Mouse (Mus musculus): ENCODE data around the gene Ggcx. TPM values are rescaled to one million over a fixed set of nuclear protein-coding genes. Genes with fewer than 3 reads are reported as not detected.

Gene Ggcx
- polyA plus RNA-seq, 1 experiment from 2014 or later: 48.0 TPM

- Histone ChIP-seq H3K9me3 (no peaks in the 10 kb centered on the region), H3K4me2 (peak overlapping the region; percentile 61), H3K4me1 (peaks cover 29% of the 10 kb centered on the region), H3K36me3 (peaks cover 23% of the 10 kb centered on the region), H3K4me3 (peak overlapping the region; percentile 49; the same call in 1 of the 2 replicates), H3K27me3 (no peaks in the 10 kb centered on the region), H3K27ac (peak overlapping the region; percentile 89; the same call in 1 of the 2 replicates), H3K9ac (no peak overlapping the region)
- 53% methylated on average over 6 of the region's 6 CpGs for WGBS
- no peak for ATAC-seq (ENCODE audit: insufficient number of reproducible peaks, low FRiP score, low TSS enrichment, low read depth)
Observed at GRCm38 (mm10) chr6:72388791-72389329, 25.2 kb upstream of the Ggcx start.

- peaks cover 23% of the 10 kb centered on the region for H3K36me3 ChIP-seq
- no peaks in the 10 kb centered on the region for H3K27me3 ChIP-seq
- peak overlapping the region; percentile 57 for H3K9ac ChIP-seq
- peak overlapping the region; percentile 49 for H3K4me3 ChIP-seq
- ATAC-seq (ENCODE audit: insufficient number of reproducible peaks, low FRiP score, low TSS enrichment, low read depth): peak; percentile 35; the same call in 1 of the 2 replicates
- peak overlapping the region; percentile 61 for H3K4me2 ChIP-seq
- WGBS: 11% methylated on average over 13 of the region's 13 CpGs
- peaks cover 29% of the 10 kb centered on the region for H3K4me1 ChIP-seq
- peak overlapping the region; percentile 89 for H3K27ac ChIP-seq
- H3K9me3 ChIP-seq: no peaks in the 10 kb centered on the region
Observed at GRCm38 (mm10) chr6:72389471-72389940, 24.6 kb upstream of the Ggcx start.

GRCm38 (mm10) chr6:72389941-72390771, 24.0 kb upstream of the Ggcx start, which contains the start of gene Vamp8:
Gene Vamp8 (minus strand): TSS chr6:72390703.
- peak; percentile 60; the same call in 1 of the 2 replicates for ATAC-seq (ENCODE audit: insufficient number of reproducible peaks, low FRiP score, low TSS enrichment, low read depth)
- no peaks in the 10 kb centered on the region for H3K27me3 ChIP-seq
- WGBS: under 1% methylated on average over 33 of the region's 33 CpGs
- peak within 1 kb of the TSS; percentile 61 for H3K4me2 ChIP-seq
- peaks cover 29% of the 10 kb centered on the region for H3K4me1 ChIP-seq
- H3K36me3 ChIP-seq: peaks cover 16% of the 10 kb centered on the region
- peak within 1 kb of the TSS; percentile 57 for H3K9ac ChIP-seq
- no peaks in the 10 kb centered on the region for H3K9me3 ChIP-seq
- peak within 1 kb of the TSS; percentile 49 for H3K4me3 ChIP-seq
- H3K27ac ChIP-seq: peak within 1 kb of the TSS; percentile 89

- Histone ChIP-seq H3K27ac (peak overlapping the region; percentile 89), H3K9ac (peak overlapping the region; percentile 57; the same call in 1 of the 2 replicates), H3K27me3 (no peaks in the 10 kb centered on the region), H3K4me1 (peaks cover 29% of the 10 kb centered on the region), H3K4me2 (peak overlapping the region; percentile 61), H3K4me3 (peak overlapping the region; percentile 49), H3K36me3 (peaks cover 8% of the 10 kb centered on the region; the same call in 1 of the 2 replicates), H3K9me3 (no peaks in the 10 kb centered on the region)
- WGBS: 22% methylated on average over 12 of the region's 12 CpGs
- no peak for ATAC-seq (ENCODE audit: insufficient number of reproducible peaks, low FRiP score, low TSS enrichment, low read depth)
Observed at GRCm38 (mm10) chr6:72390795-72391521, 23.1 kb upstream of the Ggcx start.

- no peak overlapping the region for H3K9ac ChIP-seq
- 88% methylated on average over 5 of the region's 5 CpGs for WGBS
- H3K9me3 ChIP-seq: no peaks in the 10 kb centered on the region
- H3K27ac ChIP-seq: no peak overlapping the region
- no peaks in the 10 kb centered on the region for H3K36me3 ChIP-seq
- no peaks in the 10 kb centered on the region for H3K27me3 ChIP-seq
- peaks cover 29% of the 10 kb centered on the region for H3K4me1 ChIP-seq
- H3K4me3 ChIP-seq: no peak overlapping the region
- ATAC-seq (ENCODE audit: insufficient number of reproducible peaks, low FRiP score, low TSS enrichment, low read depth): no peak
- no peak overlapping the region for H3K4me2 ChIP-seq
Observed at GRCm38 (mm10) chr6:72392341-72392740, 21.8 kb upstream of the Ggcx start.

- WGBS: 77% methylated on average over 10 of the region's 10 CpGs
- no peak for ATAC-seq (ENCODE audit: insufficient number of reproducible peaks, low FRiP score, low TSS enrichment, low read depth)
Observed at GRCm38 (mm10) chr6:72396837-72397251, 17.3 kb upstream of the Ggcx start.

GRCm38 (mm10) chr6:72399967-72400366, 14.1 kb upstream of the Ggcx start:
- H3K4me3 ChIP-seq: no peak overlapping the region
- no peaks in the 10 kb centered on the region for H3K36me3 ChIP-seq
- WGBS: 55% methylated on average over 2 of the region's 2 CpGs
- no peak overlapping the region for H3K4me2 ChIP-seq
- no peaks in the 10 kb centered on the region for H3K27me3 ChIP-seq
- H3K9me3 ChIP-seq: no peaks in the 10 kb centered on the region
- H3K9ac ChIP-seq: no peak overlapping the region
- ATAC-seq (ENCODE audit: insufficient number of reproducible peaks, low FRiP score, low TSS enrichment, low read depth): 0 out of 2 replicates have a peak, but pooled peaks have one; percentile 24
- H3K4me1 ChIP-seq: no peaks in the 10 kb centered on the region
- H3K27ac ChIP-seq: no peak overlapping the region

More at GRCm38 (mm10) chr6:72396837-72397251, 17.3 kb upstream of the Ggcx start:
- no peak overlapping the region for H3K4me3 ChIP-seq
- H3K27me3 ChIP-seq: no peaks in the 10 kb centered on the region
- no peak overlapping the region for H3K9ac ChIP-seq
- H3K4me2 ChIP-seq: no peak overlapping the region
- H3K36me3 ChIP-seq: no peaks in the 10 kb centered on the region
- no peaks in the 10 kb centered on the region for H3K9me3 ChIP-seq
- H3K4me1 ChIP-seq: no peaks in the 10 kb centered on the region
- H3K27ac ChIP-seq: no peak overlapping the region

- no peak overlapping the region for H3K9ac ChIP-seq
- 17% methylated on average over 7 of the region's 7 CpGs for WGBS
- no peaks in the 10 kb centered on the region for H3K36me3 ChIP-seq
- H3K27me3 ChIP-seq: no peaks in the 10 kb centered on the region
- H3K4me3 ChIP-seq: no peak overlapping the region
- H3K27ac ChIP-seq: no peak overlapping the region
- no peaks in the 10 kb centered on the region for H3K4me1 ChIP-seq
- H3K4me2 ChIP-seq: no peak overlapping the region
- no peaks in the 10 kb centered on the region for H3K9me3 ChIP-seq
- ATAC-seq (ENCODE audit: insufficient number of reproducible peaks, low FRiP score, low TSS enrichment, low read depth): no peak
Observed at GRCm38 (mm10) chr6:72401875-72402274, 12.2 kb upstream of the Ggcx start.

GRCm38 (mm10) chr6:72405356-72405755, 8.8 kb upstream of the Ggcx start:
- no peak overlapping the region for H3K4me2 ChIP-seq
- WGBS: 70% methylated on average over 7 of the region's 7 CpGs
- no peaks in the 10 kb centered on the region for H3K9me3 ChIP-seq

GRCm38 (mm10) chr6:72407119-72407518, 7.0 kb upstream of the Ggcx start:
- no peaks in the 10 kb centered on the region for H3K4me1 ChIP-seq
- ATAC-seq (ENCODE audit: insufficient number of reproducible peaks, low FRiP score, low TSS enrichment, low read depth): peak; percentile 67; the same call in 1 of the 2 replicates

More at GRCm38 (mm10) chr6:72405356-72405755, 8.8 kb upstream of the Ggcx start:
- Histone ChIP-seq H3K4me3 (no peak overlapping the region), H3K36me3 (no peaks in the 10 kb centered on the region), H3K9ac (no peak overlapping the region), H3K4me1 (no peaks in the 10 kb centered on the region), H3K27me3 (no peaks in the 10 kb centered on the region), H3K27ac (no peak overlapping the region)
- ATAC-seq (ENCODE audit: insufficient number of reproducible peaks, low FRiP score, low TSS enrichment, low read depth): no peak

GRCm38 (mm10) chr6:72409567-72409966, 4.5 kb upstream of the Ggcx start:
- H3K9me3 ChIP-seq: no peaks in the 10 kb centered on the region
- H3K27me3 ChIP-seq: no peaks in the 10 kb centered on the region
- WGBS: 13% methylated on average over 3 of the region's 3 CpGs
- no peak overlapping the region for H3K27ac ChIP-seq
- ATAC-seq (ENCODE audit: insufficient number of reproducible peaks, low FRiP score, low TSS enrichment, low read depth): no peak
- no peak overlapping the region for H3K9ac ChIP-seq
- no peak overlapping the region for H3K4me2 ChIP-seq
- no peak overlapping the region for H3K4me3 ChIP-seq
- H3K4me1 ChIP-seq: peaks cover 5% of the 10 kb centered on the region
- no peaks in the 10 kb centered on the region for H3K36me3 ChIP-seq

More at GRCm38 (mm10) chr6:72407119-72407518, 7.0 kb upstream of the Ggcx start:
- no peak overlapping the region for H3K27ac ChIP-seq
- 3% methylated on average over 5 of the region's 5 CpGs for WGBS
- no peaks in the 10 kb centered on the region for H3K27me3 ChIP-seq
- no peak overlapping the region for H3K4me3 ChIP-seq
- no peak overlapping the region for H3K4me2 ChIP-seq
- H3K9ac ChIP-seq: no peak overlapping the region
- H3K9me3 ChIP-seq: no peaks in the 10 kb centered on the region
- H3K36me3 ChIP-seq: no peaks in the 10 kb centered on the region
